Mouse (Mus musculus) intestine, embryonic 14.5 days (tissue): ENCODE measurements at regions not wholly inside any gene's neighbourhood (a gene's known extent, or its start where the extent isn't known, plus 50 kb on each side); places are given as distances from the start of the nearest gene placed in this dataset.
A peak's percentile ranks its signal among the peaks of the same experiment; 100 is the strongest.
"Not testable (repeated sequence)": the region's sequence is repeated elsewhere in the genome, so short reads cannot be mapped to it uniquely, and the experiment has no call there.

Experiments used
- ATAC-seq: fragments of 200-750 bp; cut with Nextera tagmentation; replicated peaks from 2 replicates; pipeline ENCODE4 v1.8.0; 2017; ENCODE audit warnings: low read depth, moderate number of reproducible peaks, moderate TSS enrichment, moderate library complexity; ENCODE audit not compliant: low FRiP score, low TSS enrichment
- DNase-seq: peaks from one replicate; pipeline ENCODE4 v3.0.0-alpha.2; 2018; ENCODE audit warnings: low spot score
- H3K27ac ChIP-seq: fragments of 300-500 bp; sonication (generic); 2 replicates; pipeline ENCODE4 v1.5.1; 2014; ENCODE audit warnings: low read depth, mild to moderate bottlenecking, control low read depth
- H3K27me3 ChIP-seq: fragments of 300-500 bp; sonication (generic); replicated peaks from 2 replicates; pipeline ENCODE4 v1.6.1; 2014; ENCODE audit warnings: low read length, control low read depth; ENCODE audit not compliant: control insufficient read depth, insufficient read depth
- H3K36me3 ChIP-seq: fragments of 300-500 bp; sonication (generic); 2 replicates; pipeline ENCODE4 v1.6.1; 2014; ENCODE audit warnings: low read length, control low read depth; ENCODE audit not compliant: control insufficient read depth, insufficient read depth
- H3K4me1 ChIP-seq: fragments of 300-500 bp; sonication (generic); replicated peaks from 2 replicates; pipeline ENCODE4 v1.6.1; 2014; ENCODE audit warnings: low read length, control low read depth, mixed read lengths; ENCODE audit not compliant: control insufficient read depth, insufficient read depth
- H3K4me2 ChIP-seq: fragments of 300-500 bp; sonication (generic); 2 replicates; pipeline ENCODE4 v1.6.1; 2014; ENCODE audit warnings: low read length
- H3K4me3 ChIP-seq: fragments of 300-500 bp; sonication (generic); 2 replicates; pipeline ENCODE4 v1.5.1; 2014; ENCODE audit warnings: low read depth, low read length, control low read depth, mixed read lengths
- H3K9ac ChIP-seq: fragments of 300-500 bp; sonication (generic); 2 replicates; pipeline ENCODE4 v1.6.1; 2014; ENCODE audit warnings: mild to moderate bottlenecking, low read length
- H3K9me3 ChIP-seq: fragments of 300-500 bp; sonication (generic); 2 replicates; pipeline ENCODE4 v1.6.1; 2016; ENCODE audit warnings: low read length, control low read depth; ENCODE audit not compliant: control insufficient read depth
- WGBS: fragments of 180-500 bp; shearing (Covaris S2); extraction: QIAGEN DNeasy Blood & Tissue Kit; methylation state at CpG from one replicate; pipeline ENCODE4 v1.1.7; 2014; 5-methylcytosine and 5-hydroxymethylcytosine counted together

DNA sequence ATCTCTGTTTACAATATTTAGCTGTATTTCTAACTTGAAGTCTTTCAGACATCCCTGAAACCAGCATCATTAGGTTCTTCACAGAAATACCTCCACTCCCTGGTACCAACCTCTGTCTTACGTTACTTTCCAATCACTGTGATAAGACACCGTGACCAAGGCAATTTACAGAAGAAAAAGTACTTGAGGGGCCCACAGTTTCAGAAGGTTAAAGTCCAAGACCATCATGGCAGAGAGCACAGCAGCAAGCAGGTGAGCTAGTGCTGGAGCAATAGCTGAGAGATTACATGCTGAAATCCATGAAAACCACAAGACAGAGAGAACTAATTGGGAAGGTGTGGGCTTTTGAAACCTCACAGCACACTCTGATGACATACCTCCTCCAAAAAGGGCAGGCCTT lies 84.9 kb upstream of the Tgm3 start:
- H3K4me3 ChIP-seq, result no peak overlapping the region
- H3K4me2 ChIP-seq, result no peak overlapping the region
- 68% methylated on average over 2 of the region's 2 CpGs for WGBS
- DNase-seq (no peak), ATAC-seq (no peak)
- no peak overlapping the region for H3K27ac ChIP-seq
- no peaks in the 10 kb centered on the region for H3K9me3 ChIP-seq
- no peaks in the 10 kb centered on the region for H3K36me3 ChIP-seq
- H3K4me1 ChIP-seq, result no peaks in the 10 kb centered on the region
- no peak overlapping the region for H3K9ac ChIP-seq
- H3K27me3 ChIP-seq, result no peaks in the 10 kb centered on the region

DNA sequence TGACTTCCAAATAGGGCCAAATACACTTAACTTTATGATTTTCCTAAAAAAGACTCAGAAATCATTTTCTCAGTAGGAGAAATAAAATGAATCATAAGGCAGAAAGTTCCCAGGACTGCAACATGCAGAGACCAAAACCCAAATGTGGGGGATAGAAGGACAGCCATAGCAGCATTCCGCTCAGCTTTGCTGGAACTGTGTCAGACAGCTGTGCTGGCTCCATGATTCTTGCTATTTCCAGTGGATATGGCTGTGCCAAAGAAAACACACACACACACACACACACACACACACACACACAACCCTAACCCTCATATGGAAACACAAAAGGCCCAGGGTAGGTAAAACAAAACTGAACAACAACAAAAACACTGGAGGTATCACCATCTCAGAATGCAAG lies 78.6 kb upstream of the Tgm3 start:
- 85% methylated on average over 1 of the region's 1 CpGs for WGBS
- no peak for ATAC-seq
- no peak overlapping the region for H3K27ac ChIP-seq

DNA sequence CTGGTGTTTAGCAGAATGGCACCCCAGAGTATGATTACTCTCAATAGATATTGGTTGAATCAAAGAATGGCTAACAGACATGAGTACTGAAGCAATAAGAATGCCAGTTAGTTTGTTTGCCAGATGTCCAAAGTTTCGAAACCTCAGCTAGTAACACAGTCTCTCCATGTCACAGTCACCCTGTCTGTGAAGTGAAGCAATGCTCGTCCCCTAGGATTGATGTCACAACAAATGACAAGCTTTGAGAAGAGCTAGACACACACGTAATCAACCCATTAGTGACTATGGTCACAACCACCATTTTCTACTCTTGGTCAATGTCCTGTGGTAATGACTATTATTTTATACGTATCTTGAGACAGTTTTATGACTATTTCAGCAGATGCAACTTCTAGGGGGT lies 69.3 kb upstream of the Tgm3 start:
- no peak for ATAC-seq
- Histone ChIP-seq H3K4me2 (no peak overlapping the region), H3K4me3 (no peak overlapping the region), H3K27me3 (no peaks in the 10 kb centered on the region), H3K36me3 (no peaks in the 10 kb centered on the region), H3K4me1 (no peaks in the 10 kb centered on the region), H3K27ac (no peak overlapping the region), H3K9ac (no peak overlapping the region), H3K9me3 (no peaks in the 10 kb centered on the region)
- DNase-seq, result no peak
- 89% methylated on average over 4 of the region's 4 CpGs for WGBS

More for the DNA sequence above, 78.6 kb upstream of the Tgm3 start:
- H3K4me1 ChIP-seq, result no peaks in the 10 kb centered on the region
- DNase-seq, result no peak
- no peak overlapping the region for H3K4me2 ChIP-seq
- no peak overlapping the region for H3K9ac ChIP-seq
- no peaks in the 10 kb centered on the region for H3K27me3 ChIP-seq
- H3K9me3 ChIP-seq, result no peaks in the 10 kb centered on the region
- no peaks in the 10 kb centered on the region for H3K36me3 ChIP-seq
- H3K4me3 ChIP-seq, result no peak overlapping the region

DNA sequence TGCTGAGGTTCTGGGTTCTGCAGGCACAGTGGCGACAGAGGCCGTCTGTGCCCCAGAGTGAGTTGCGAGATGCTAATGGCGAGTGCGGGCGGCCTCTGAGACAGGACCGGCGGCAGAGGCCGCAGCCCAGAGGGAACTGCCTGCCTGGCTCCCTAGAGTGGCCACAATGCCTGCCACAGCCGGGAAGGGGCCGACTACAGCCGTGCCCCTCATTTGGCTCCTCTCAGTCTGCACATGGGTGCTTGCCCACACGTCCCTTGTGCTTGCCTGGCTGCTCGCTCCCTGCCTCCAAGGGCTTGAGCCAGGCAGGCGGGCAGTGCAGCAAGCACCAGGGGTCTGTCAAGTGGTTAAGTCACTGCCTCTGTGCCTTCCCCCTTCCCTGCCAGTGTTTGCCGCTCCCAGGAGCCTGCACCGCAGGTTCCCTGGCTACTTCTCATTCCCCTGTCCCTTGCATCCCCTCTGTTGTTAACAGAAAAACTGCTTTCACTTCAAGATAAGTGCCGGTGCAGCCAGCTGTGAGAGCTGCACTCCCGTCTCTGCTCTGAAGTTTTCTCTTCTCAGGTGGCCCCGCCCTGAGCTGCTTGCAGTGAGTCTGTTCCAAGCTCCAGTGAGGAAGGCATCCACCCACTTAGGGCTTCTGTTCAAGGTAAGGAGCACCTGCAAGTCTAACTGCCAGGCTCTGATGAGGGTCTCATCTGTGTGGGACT lies 64.1 kb upstream of the Tgm3 start:
- DNase-seq (no peak), ATAC-seq (no peak)
- Histone ChIP-seq H3K9me3 (no peaks in the 10 kb centered on the region), H3K9ac (no peak overlapping the region), H3K27ac (no peak overlapping the region), H3K27me3 (no peaks in the 10 kb centered on the region), H3K4me3 (no peak overlapping the region), H3K4me2 (peak overlapping the region; percentile 39), H3K36me3 (no peaks in the 10 kb centered on the region), H3K4me1 (0 out of 2 replicates have a peak, but pooled peaks cover 3% of the 10 kb centered on the region)
- WGBS, result 49% methylated on average over 20 of the region's 20 CpGs

DNA sequence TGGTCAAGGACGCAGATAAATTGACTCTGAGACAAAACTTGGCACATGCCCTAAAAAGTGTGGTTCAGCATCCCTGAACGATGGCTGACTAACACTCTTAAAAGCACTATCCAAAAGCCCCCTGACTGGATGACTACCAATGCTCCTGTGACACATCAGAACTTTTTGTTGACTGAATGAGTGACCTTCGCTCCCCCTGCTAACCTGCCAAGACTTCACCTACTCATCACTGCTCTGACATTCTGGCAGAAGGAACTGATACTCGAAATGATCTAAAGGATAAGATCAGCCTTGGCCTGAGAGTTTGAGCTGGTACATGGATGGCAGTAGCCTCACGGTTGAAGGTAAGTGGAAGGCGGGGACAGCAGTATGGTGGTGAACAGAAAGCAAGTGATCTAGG lies 62.4 kb upstream of the Tgm3 start:
- 82% methylated on average over 6 of the region's 6 CpGs for WGBS
- not testable (repeated sequence) for H3K4me3 ChIP-seq, H3K9ac ChIP-seq

DNA sequence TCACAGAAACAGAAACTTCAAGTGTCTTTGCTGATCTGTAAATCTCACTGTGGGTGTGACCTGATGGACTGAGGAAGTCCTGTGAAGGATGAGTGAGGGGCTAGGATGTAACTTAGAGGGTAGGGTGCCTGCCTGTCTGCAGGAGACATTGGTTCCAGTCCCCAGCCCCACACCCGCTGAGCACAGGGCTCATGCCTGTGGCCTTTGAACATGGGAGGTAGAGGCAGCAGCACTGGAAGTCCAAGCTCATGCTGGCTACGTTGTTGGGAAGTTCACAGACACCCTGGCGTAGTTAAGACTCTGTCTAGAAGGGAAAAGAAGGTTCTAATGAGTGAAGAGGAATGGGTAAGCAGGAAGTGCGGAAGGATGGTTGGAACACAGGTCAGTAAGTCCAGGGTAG lies 59.7 kb upstream of the Tgm3 start:
- H3K4me3 ChIP-seq, result no peak overlapping the region
- H3K27me3 ChIP-seq, result no peaks in the 10 kb centered on the region
- H3K9me3 ChIP-seq, result no peaks in the 10 kb centered on the region
- WGBS, result 91% methylated on average over 4 of the region's 4 CpGs
- H3K4me1 ChIP-seq, result peaks cover 15% of the 10 kb centered on the region; the same call in 1 of the 2 replicates
- no peaks in the 10 kb centered on the region for H3K36me3 ChIP-seq
- H3K27ac ChIP-seq, result no peak overlapping the region
- DNase-seq (no peak), ATAC-seq (no peak)
- no peak overlapping the region for H3K4me2 ChIP-seq
- no peak overlapping the region for H3K9ac ChIP-seq

More for the DNA sequence above, 62.4 kb upstream of the Tgm3 start:
- not testable (repeated sequence) for H3K4me1 ChIP-seq, ATAC-seq, H3K27ac ChIP-seq, DNase-seq, H3K27me3 ChIP-seq, H3K9me3 ChIP-seq, H3K4me2 ChIP-seq, H3K36me3 ChIP-seq

DNA sequence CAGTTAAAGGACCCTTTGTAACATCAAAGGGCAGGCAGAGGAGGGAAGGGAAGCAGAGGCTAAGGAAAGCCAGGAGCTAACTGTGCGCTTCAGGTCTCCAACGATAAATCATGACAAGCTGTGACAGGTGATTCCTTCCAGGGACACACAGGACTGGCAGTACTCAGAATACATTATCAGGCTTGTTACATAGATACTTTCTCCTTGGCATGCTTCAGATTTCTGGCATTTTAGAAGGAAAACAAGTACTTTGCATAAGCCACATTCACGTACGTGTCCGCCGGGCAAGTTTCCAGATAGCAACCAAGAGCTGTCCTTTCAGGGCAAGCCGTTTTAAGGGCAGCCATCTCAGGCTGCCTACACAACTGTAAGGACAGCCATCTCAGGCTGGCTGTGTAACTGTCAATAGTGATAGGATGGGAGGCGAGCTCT lies 56.9 kb upstream of the Tgm3 start:
- ATAC-seq (no peak), DNase-seq (no peak)
- Histone ChIP-seq H3K4me1 (peaks cover 12% of the 10 kb centered on the region; the same call in 1 of the 2 replicates), H3K9ac (no peak overlapping the region), H3K9me3 (no peaks in the 10 kb centered on the region), H3K27me3 (no peaks in the 10 kb centered on the region), H3K4me3 (no peak overlapping the region), H3K36me3 (no peaks in the 10 kb centered on the region), H3K4me2 (no peak overlapping the region), H3K27ac (no peak overlapping the region)
- 23% methylated on average over 8 of the region's 8 CpGs for WGBS

DNA sequence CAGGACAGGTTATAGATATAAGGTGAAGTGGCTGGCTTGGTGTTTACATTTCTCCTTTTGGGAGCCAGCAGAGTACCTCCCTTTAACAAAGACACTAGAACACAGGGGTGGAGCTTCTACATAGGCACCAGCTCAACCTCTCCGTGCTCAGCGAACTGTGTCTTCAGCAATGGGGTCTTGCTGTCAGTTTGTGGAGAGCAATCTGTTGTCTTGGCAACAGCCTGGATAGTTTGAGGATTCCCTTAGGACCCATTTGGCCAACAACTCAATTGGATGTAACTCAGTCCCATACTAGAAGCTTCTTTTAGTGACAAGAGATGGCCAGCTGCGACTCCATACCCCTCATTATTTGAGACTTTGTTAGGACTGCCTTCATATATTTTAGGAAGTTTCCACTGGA lies 54.0 kb upstream of the Tgm3 start:
- ATAC-seq (no peak), DNase-seq (no peak)
- H3K36me3 ChIP-seq, result no peaks in the 10 kb centered on the region
- H3K27me3 ChIP-seq, result no peaks in the 10 kb centered on the region
- WGBS, result 76% methylated on average over 3 of the region's 3 CpGs
- no peak overlapping the region for H3K27ac ChIP-seq
- H3K9ac ChIP-seq, result no peak overlapping the region
- no peak overlapping the region for H3K4me3 ChIP-seq
- peaks cover 12% of the 10 kb centered on the region; the same call in 1 of the 2 replicates for H3K4me1 ChIP-seq
- H3K9me3 ChIP-seq, result no peaks in the 10 kb centered on the region
- H3K4me2 ChIP-seq, result no peak overlapping the region

DNA sequence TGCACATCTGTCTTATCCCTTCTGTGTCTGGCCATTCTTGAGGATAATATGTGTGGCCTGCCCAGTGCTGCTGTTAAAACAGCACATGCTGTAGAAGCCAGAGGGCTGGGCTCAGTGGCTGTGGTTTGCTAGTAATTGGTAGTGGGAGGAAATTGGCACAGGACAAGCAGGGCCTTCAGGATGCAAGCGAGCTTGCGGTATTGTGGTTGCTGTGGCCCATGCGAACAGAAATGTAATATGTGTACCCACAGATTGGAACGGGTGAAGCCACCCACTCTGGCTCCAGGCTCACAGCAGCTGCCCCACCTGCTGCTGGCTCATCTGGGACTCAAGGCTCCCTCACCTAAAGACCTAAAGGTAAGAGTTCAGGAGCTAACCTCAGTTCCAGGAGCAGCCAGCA lies 51.8 kb upstream of the Tgm3 start:
- no peak for DNase-seq
- no peak for ATAC-seq
- Histone ChIP-seq H3K9ac (no peak overlapping the region), H3K27ac (no peak overlapping the region), H3K27me3 (no peaks in the 10 kb centered on the region), H3K4me2 (no peak overlapping the region), H3K4me3 (no peak overlapping the region), H3K36me3 (no peaks in the 10 kb centered on the region), H3K9me3 (no peaks in the 10 kb centered on the region), H3K4me1 (0 out of 2 replicates have a peak, but pooled peaks cover 1% of the 10 kb centered on the region)
- 94% methylated on average over 4 of the region's 4 CpGs for WGBS
